ENCODE assay signal across 22 mouse cellular contexts in the genomic region with DNA sequence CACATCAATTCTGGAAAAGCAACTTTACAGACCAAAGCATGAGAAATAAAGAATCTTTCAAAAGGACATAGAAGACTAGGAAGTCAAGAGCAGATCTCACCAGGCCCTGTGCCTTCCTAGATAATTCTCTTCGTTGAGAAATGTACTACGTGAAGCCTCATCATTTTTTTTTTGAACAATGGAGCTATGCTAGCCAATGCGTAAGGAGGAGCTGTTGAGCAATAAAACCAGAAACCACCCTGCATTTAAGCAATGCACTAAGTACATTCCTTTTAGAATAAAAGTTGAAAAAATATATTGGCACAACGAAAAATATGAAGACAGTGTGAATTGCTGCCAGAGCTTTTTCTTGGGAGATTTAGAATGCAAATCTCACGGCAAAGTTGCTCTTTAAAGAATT.
A peak's percentile ranks its signal among the peaks of the same experiment; 100 is the strongest.
DNase-seq lines count a peak whose midpoint lies in the region; ATAC-seq and TF ChIP-seq lines count a peak whose summit lies in the region.
"Had no signal": no experiment of that assay in that cellular context is flagged by ENCODE, and none has a peak within 500 bp of the region (broad histone marks: within the 10 kb centered on the region; RNA-seq: fewer than 3 reads in every experiment).

No protein-coding gene starts in this region.

- H3K4me2 ChIP-seq in intestine, postnatal 0 days (replicated peaks; ENCODE audit: low read depth): no peak overlapping the region
- no peak overlapping the region for H3K4me2 ChIP-seq in intestine, embryonic 15.5 days (replicated peaks)
- no peak overlapping the region for H3K4me2 ChIP-seq in lung, embryonic 14.5 days
- H3K4me2 ChIP-seq: embryonic facial prominence, embryonic 12.5 days; heart, embryonic 11.5 days; hindbrain, embryonic 14.5 days; limb, embryonic 15.5 days; liver, embryonic 15.5 days; midbrain, embryonic 11.5 days; neural tube, embryonic 12.5 days had no signal

- H3K9ac ChIP-seq in intestine, postnatal 0 days (ENCODE audit: low read depth, low read length): no peak overlapping the region
- H3K9ac ChIP-seq in intestine, embryonic 15.5 days: no peak overlapping the region
- no peak overlapping the region for H3K9ac ChIP-seq in lung, embryonic 14.5 days
- H3K9ac ChIP-seq: embryonic facial prominence, embryonic 12.5 days; hindbrain, embryonic 14.5 days; limb, embryonic 15.5 days; liver, embryonic 15.5 days; neural tube, embryonic 12.5 days had no signal

- no peaks in the 10 kb centered on the region for H3K27me3 ChIP-seq in intestine, postnatal 0 days (replicated peaks; ENCODE audit: control insufficient read depth, insufficient read depth, low read length)
- H3K27me3 ChIP-seq in intestine, embryonic 15.5 days (replicated peaks): no peaks in the 10 kb centered on the region
- no peaks in the 10 kb centered on the region for H3K27me3 ChIP-seq in lung, embryonic 14.5 days (ENCODE audit: insufficient read depth, low read length)
- H3K27me3 ChIP-seq: embryonic facial prominence, embryonic 12.5 days; limb, embryonic 15.5 days; liver, embryonic 15.5 days; neural tube, embryonic 12.5 days had no signal

- DNase-seq in frontal cortex, postnatal 25 days (ENCODE audit: low spot score in 2 of 2): no peak
- DNase-seq in lung, embryonic 14.5 days: peak; percentile 66
- no peak for DNase-seq in lung, adult 2 months
- peak; percentile 50 for DNase-seq in adipocyte (ENCODE audit: low spot score)
- no peak for DNase-seq in spleen, adult 18-20 months
- DNase-seq: adrenal gland, adult 2 months; cerebellum, adult 9-10 months; gastrocnemius, postnatal 10 days; heart, postnatal 36 days; kidney, adult 11 months; kidney, postnatal 10 days; right cerebral cortex, postnatal 4 days had no signal

- no peak overlapping the region for H3K4me3 ChIP-seq in intestine, postnatal 0 days (ENCODE audit: low read depth, low read length)
- no peak overlapping the region for H3K4me3 ChIP-seq in intestine, embryonic 15.5 days (replicated peaks)
- H3K4me3 ChIP-seq in lung, embryonic 14.5 days (ENCODE audit: low read depth, low read length): no peak overlapping the region
- H3K4me3 ChIP-seq in lung, adult 2 months (replicated peaks; ENCODE audit: extremely low read depth, low read depth, low read length): no peak overlapping the region
- H3K4me3 ChIP-seq: embryonic facial prominence, embryonic 12.5 days; limb, embryonic 15.5 days; liver, embryonic 15.5 days; neural tube, embryonic 12.5 days had no signal

- 53% methylated on average over 5 of the region's 5 CpGs for WGBS in intestine, postnatal 0 days
- 57% methylated on average over 5 of the region's 5 CpGs for WGBS in intestine, embryonic 15.5 days
- 45% methylated on average over 5 of the region's 5 CpGs for WGBS in lung, embryonic 14.5 days
- WGBS in lung, adult 2 months: 37% methylated on average over 5 of the region's 5 CpGs

- no peaks in the 10 kb centered on the region for H3K9me3 ChIP-seq in intestine, postnatal 0 days (ENCODE audit: control insufficient read depth)
- H3K9me3 ChIP-seq in intestine, embryonic 15.5 days: no peaks in the 10 kb centered on the region
- no peaks in the 10 kb centered on the region for H3K9me3 ChIP-seq in lung, embryonic 14.5 days (ENCODE audit: low read depth, low read length)
- H3K9me3 ChIP-seq: embryonic facial prominence, embryonic 12.5 days; limb, embryonic 15.5 days; liver, embryonic 15.5 days; neural tube, embryonic 12.5 days had no signal

- ATAC-seq in frontal cortex, adult (ENCODE audit: low TSS enrichment): 0 out of 2 replicates have a peak, but pooled peaks have one; percentile 62
- ATAC-seq in intestine, postnatal 0 days: no peak
- no peak for ATAC-seq in intestine, embryonic 15.5 days
- no peak for ATAC-seq in lung, embryonic 14.5 days (ENCODE audit: insufficient read depth)

- H3K36me3 ChIP-seq in intestine, postnatal 0 days (ENCODE audit: control insufficient read depth, insufficient read depth): no peaks in the 10 kb centered on the region
- no peaks in the 10 kb centered on the region for H3K36me3 ChIP-seq in intestine, embryonic 15.5 days
- no peaks in the 10 kb centered on the region for H3K36me3 ChIP-seq in lung, embryonic 14.5 days (ENCODE audit: insufficient read depth)
- H3K36me3 ChIP-seq: embryonic facial prominence, embryonic 12.5 days; limb, embryonic 15.5 days; liver, embryonic 15.5 days; neural tube, embryonic 12.5 days had no signal

- peak; percentile 52 for TF ChIP-seq CTCF in intestine, postnatal 0 days (IDR thresholded peaks at IDR 0.05; ENCODE audit: low read depth)
- peak; percentile 37 for TF ChIP-seq CTCF in lung, embryonic 14.5 days (IDR thresholded peaks at IDR 0.05; ENCODE audit: low read depth)
- TF ChIP-seq CTCF in lung, adult 2 months (IDR thresholded peaks at IDR 0.05; ENCODE audit: insufficient read depth, low read length): no peak

- no peak for TF ChIP-seq POLR2A in lung, adult 2 months (IDR thresholded peaks at IDR 0.05; ENCODE audit: borderline replicate concordance, extremely low read depth, low read depth, low read length)

- no peak overlapping the region for H3K27ac ChIP-seq in intestine, postnatal 0 days (ENCODE audit: low read depth, low read length)
- no peak overlapping the region for H3K27ac ChIP-seq in intestine, embryonic 15.5 days
- H3K27ac ChIP-seq in lung, embryonic 14.5 days (ENCODE audit: low read depth): no peak overlapping the region
- H3K27ac ChIP-seq: embryonic facial prominence, embryonic 12.5 days; hindbrain, embryonic 14.5 days; limb, embryonic 15.5 days; liver, embryonic 15.5 days; neural tube, embryonic 12.5 days had no signal

- H3K4me1 ChIP-seq in intestine, postnatal 0 days (replicated peaks; ENCODE audit: control insufficient read depth, insufficient read depth, low read length): no peaks in the 10 kb centered on the region
- H3K4me1 ChIP-seq in intestine, embryonic 15.5 days (replicated peaks): no peaks in the 10 kb centered on the region
- H3K4me1 ChIP-seq in lung, embryonic 14.5 days (ENCODE audit: insufficient read depth): no peaks in the 10 kb centered on the region
- H3K4me1 ChIP-seq in lung, adult 2 months (ENCODE audit: control insufficient read depth, insufficient read depth, low read length): no peaks in the 10 kb centered on the region
- H3K4me1 ChIP-seq: embryonic facial prominence, embryonic 12.5 days; limb, embryonic 15.5 days; liver, embryonic 15.5 days; neural tube, embryonic 12.5 days had no signal

Comparison
In these comparisons a context has a peak if more than half of its experiments do, and no peak if none do; other contexts are left out.
1. DNase-seq: peak in lung, embryonic 14.5 days (single experiment) and adipocyte (single experiment); none in frontal cortex, postnatal 25 days (0 of 2), lung, adult 2 months (single experiment) and spleen, adult 18-20 months (0 of 2).